Mouse (Mus musculus): Measurements from ENCODE around the gene Acss1.

DNA sequence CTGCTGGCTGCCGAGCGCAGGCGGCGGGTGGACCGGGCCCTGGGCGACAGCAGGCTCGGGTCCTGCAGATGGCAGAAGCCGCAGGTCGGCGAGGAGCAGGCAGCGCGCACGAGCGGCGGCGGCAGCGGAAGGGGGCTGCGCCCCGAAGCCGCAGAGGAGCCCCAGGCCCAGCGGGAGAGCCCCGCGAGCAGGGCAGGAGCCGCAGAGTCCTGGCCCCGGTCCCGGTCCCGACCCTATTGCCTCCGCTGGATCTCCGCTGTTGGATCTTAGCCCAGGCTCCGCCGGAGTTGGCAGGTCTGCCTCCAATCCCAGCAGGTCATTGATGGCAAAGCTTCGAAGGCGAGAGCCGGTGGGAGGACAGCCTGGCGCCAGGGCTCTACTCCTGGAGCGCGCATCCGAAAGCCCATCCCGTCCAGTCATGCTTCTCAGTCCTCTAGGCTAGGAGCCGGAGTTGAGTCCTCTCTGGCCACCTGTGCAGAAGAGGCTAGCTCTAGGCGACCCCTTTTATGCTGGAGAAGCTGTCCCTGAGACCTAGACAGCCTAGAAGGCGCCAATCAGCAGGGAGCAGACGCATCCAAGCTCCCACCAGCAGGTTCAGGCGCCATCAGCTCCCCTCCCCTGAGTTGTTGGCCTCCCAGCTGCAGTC, 20.4 kb upstream of the Acss1 start:
- no peak for TF ChIP-seq CTCF (IDR thresholded peaks at IDR 0.05; ENCODE audit: low read depth)
- TF ChIP-seq EP300 (IDR thresholded peaks at IDR 0.05; ENCODE audit: low read depth), result no peak
